In the genomic region with DNA sequence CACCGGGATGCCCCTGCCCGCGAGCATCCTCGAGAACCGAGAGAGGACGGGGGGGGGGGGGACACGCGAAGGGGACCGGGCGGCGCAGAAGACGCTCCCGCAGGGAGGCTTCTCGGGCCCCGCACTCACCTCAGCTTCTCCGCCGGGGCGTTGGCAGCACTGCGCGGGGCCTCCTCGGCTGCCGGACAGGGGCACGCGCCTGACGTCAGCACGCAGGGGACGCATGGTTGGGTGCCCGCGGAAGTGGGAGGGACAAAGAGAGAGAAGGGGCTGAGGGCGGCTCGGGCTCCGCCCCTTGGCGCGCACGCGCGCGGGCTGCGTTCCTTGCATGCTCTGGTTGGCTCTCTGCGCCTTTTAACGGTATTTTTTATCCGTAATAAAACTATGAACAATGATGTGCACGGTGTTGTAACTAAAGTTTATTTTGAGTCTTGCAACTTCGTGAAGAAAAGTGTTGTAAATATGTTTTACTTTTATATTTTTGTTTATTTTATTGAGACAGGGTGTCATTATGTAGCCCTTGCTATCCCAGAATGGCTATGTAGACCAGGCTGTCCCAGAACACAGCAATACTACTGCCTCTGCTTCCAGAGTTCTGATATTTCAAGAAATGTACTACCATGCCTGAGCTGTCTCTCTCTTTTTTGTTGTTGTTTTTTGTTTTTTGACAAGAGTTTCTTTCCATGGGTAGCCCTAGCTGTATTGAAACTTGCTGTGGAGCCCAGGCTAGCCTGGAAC, we compare ENCODE assay signal across 1 mouse cellular context.
TF ChIP-seq lines count a peak whose summit lies in the region.

A gene (minus strand): TSS at position 204 of the 738 bp plus-strand sequence.

TF ChIP-seq in CH12.LX, 34 proteins besides CTCF, POLR2A, EP300 and RAD21 (continued from another document):
- TF ChIP-seq UBTF (IDR thresholded peaks at IDR 0.05; ENCODE audit: low read depth, low read length) (no peak), JUND (conservative IDR thresholded peaks at IDR 0.05; ENCODE audit: low read depth, low read length) (no peak), MXI1 (IDR thresholded peaks at IDR 0.05; ENCODE audit: low read depth, low read length) (peak; percentile 89), PAX5 (IDR thresholded peaks at IDR 0.05; ENCODE audit: low read length) (no peak), KAT2A (IDR thresholded peaks at IDR 0.05; ENCODE audit: insufficient replicate concordance, low read length) (peak; percentile 72; the same call in 1 of the 2 replicates), NELFE (IDR thresholded peaks at IDR 0.05; ENCODE audit: low read depth, low read length) (peak; percentile 95), JUN (IDR thresholded peaks at IDR 0.05; ENCODE audit: insufficient read depth, low read depth, low read length) (no peak; the same call in 1 of the 2 replicates), ZMIZ1 (IDR thresholded peaks at IDR 0.05; ENCODE audit: low read depth, low read length) (peak; percentile 93), USF1 (IDR thresholded peaks at IDR 0.05; ENCODE audit: low read depth, low read length) (peak; percentile 9; the same call in 1 of the 2 replicates), MEF2A (IDR thresholded peaks at IDR 0.05; ENCODE audit: borderline replicate concordance, low read depth, low read length) (peak; percentile 58; the same call in 1 of the 2 replicates), USF2 (conservative IDR thresholded peaks at IDR 0.05; ENCODE audit: low read depth, low read length) (no peak), IRF4 (IDR thresholded peaks at IDR 0.05; ENCODE audit: low read depth, low read length) (0 out of 2 replicates have a peak, but pooled peaks have one; percentile 9), SMC3 (IDR thresholded peaks at IDR 0.05; ENCODE audit: low read depth, low read length) (no peak), ELF1 (IDR thresholded peaks at IDR 0.05; ENCODE audit: low read depth, low read length) (peak; percentile 91), ZC3H11A (IDR thresholded peaks at IDR 0.05; ENCODE audit: low read depth, low read length) (no peak), E2F4 (IDR thresholded peaks at IDR 0.05; ENCODE audit: insufficient replicate concordance, low read depth, low read length) (0 out of 2 replicates have a peak, but pooled peaks have one; percentile 70), BHLHE40 (IDR thresholded peaks at IDR 0.05; ENCODE audit: low read depth, low read length) (peak; percentile 78), TBP (conservative IDR thresholded peaks at IDR 0.05; ENCODE audit: low read depth, low read length) (0 out of 2 replicates have a peak, but pooled peaks have one; percentile 65), SIN3A (IDR thresholded peaks at IDR 0.05; ENCODE audit: low read length) (peak; percentile 83), RCOR1 (conservative IDR thresholded peaks at IDR 0.05; ENCODE audit: low read depth, low read length) (no peak)
